Mouse (Mus musculus): ENCODE measurements around the gene Olfr1311.
"Not testable (repeated sequence)": the region's sequence is repeated elsewhere in the genome, so short reads cannot be mapped to it uniquely, and the experiment has no call there.

The Olfr1311 gene

DNA sequence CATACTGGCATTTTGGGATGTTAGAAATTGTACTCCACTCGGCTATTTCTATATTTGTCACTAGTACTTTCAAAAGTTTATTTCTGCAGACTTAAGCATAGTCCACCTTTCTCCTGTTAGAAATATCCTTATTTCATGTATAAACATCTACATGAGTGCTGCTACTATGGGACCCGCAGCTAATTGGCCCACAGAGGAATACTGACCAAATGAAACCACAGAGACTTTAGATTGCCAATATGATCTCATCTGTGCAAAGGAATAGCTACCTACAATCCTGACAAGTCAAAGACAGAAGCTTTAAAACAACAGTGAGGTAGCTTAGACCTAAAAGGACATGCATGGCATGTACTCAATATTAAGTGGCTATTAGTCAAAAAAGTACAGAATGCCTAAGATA, at the start of gene Olfr1311:
Olfr1311 (minus strand) TSS at position 101 of the 400 bp plus-strand sequence.
- no peak for DNase-seq (ENCODE audit: low spot score)

DNA sequence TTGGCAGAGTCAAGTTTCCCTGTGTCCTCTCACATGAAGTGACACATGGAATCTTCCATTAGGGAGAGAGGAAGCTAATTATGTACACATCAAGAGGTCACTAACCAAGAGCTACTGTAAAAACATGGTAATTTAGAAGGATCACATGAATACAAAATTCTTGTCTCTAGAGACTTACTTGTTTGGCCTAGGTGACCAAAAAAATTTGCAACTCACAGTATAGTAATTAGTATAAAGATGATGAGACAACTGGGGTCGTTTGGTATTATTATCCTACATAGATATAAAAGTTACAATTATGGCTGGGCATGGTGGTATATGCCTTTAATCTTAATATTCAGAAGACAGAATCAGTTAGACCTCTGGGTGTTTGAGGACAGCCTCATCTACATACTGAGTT, 25.9 kb upstream of the Olfr1311 start, which contains the start of gene Olfr1312:
Olfr1312 (minus strand) TSS at position 101 of the 400 bp plus-strand sequence.
- no peak for DNase-seq (ENCODE audit: low spot score)

GRCm38 (mm10) chr2:112026971-112027370, 2.8 kb upstream of the Olfr1311 start:
- not testable (repeated sequence) for DNase-seq (ENCODE audit: low spot score)

DNA sequence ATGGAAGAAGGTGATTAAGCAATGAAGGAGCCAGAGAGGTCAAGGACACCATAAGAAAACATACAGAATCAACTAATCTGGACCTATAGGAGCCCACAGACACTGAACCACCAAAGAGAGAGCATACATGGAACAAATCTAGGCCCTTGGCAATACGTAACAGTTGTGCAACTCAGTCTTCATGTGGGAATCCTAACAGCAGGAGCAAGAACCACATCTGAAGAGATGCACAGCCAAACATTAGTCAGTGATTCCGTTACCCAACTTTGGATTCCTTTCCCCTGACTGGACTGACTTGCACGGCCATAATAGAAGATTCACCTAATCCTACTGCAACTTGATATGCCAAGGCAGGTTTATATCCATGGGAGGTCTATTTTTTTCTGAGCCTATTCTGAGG, 9.3 kb downstream of the Olfr1311 start:
- DNase-seq (ENCODE audit: low spot score): no peak

GRCm38 (mm10) chr2:112012608-112013007, 11.6 kb downstream of the Olfr1311 start, which contains the start of gene Olfr1310:
Gene Olfr1310 (minus strand): TSS chr2:112012708.
- no peak for DNase-seq (ENCODE audit: low spot score)

- no peak for DNase-seq (ENCODE audit: low spot score)
These were observed 34.0 kb downstream of the Olfr1311 start, which contains the start of gene Olfr1309 for GRCm38 (mm10) chr2:111990181-111990580. Gene Olfr1309 (minus strand): TSS chr2:111990281.
